Mouse (Mus musculus) adrenal gland, postnatal 36 days (tissue): ENCODE measurements at regions not wholly inside any gene's neighbourhood (a gene's known extent, or its start where the extent isn't known, plus 50 kb on each side); places are given as distances from the start of the nearest gene placed in this dataset.
A peak's percentile ranks its signal among the peaks of the same experiment; 100 is the strongest.

Source experiments
- DNase-seq, 2 experiments: peaks; one replicate each; pipeline ENCODE4 v3.0.0; 2021; ENCODE audit warnings: mixed read lengths in 1 of 2

DNA sequence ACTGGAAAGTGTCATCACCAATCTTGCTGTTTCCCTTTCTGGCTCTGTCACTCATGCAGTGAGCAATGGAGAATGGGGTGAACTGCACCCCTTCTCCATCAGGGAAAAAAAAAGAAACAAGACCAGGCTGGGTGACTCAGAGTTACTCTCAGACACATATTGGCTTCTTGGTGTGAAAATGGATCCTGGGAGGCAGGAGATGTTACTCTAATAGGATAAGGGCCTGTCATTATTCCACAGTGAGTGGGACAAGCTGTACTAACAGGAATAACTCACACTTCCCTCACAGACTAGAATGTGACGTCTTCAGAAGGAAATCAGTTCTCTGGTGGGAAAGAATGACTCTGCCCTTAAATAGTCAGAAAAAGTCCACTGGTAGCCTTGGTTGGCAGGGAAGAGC is 181.4 kb upstream of the Nlrp1b start:
- no peak for DNase-seq

DNA sequence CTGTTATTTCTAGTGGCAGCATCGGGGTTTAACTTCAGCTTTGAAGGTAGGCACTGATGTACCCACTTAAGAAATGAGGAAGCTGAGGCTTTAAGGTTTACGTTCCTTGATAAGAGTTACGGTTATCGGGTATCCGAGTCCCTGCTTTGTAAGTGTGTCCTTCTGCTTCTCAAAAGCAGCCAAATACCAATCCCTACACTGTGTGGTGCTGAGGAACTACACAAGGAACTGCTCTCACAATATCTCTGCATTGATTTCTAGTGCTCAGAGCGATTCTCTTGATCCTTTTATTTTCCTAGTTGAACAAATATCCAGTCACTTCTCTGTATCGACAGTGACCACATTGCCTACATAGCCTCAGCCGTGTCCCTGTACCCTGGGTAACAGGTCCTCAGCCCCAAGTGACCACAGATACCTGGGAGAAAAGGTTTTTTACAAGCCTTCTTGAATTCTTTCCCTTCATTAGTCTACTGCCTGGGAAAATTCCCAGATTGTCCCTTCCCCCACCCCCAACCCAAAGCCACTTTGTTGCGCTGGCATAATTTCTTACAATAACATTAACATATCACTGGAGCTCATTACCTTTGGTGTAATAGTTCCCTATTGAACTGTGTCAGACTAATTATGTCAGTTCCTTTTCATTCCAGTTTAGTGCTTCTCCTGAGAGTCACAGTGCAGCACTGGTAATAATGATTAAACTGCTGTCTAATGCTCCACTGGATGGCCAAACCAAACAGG is 184.0 kb upstream of the Nlrp1b start:
- DNase-seq, result no peak

DNA sequence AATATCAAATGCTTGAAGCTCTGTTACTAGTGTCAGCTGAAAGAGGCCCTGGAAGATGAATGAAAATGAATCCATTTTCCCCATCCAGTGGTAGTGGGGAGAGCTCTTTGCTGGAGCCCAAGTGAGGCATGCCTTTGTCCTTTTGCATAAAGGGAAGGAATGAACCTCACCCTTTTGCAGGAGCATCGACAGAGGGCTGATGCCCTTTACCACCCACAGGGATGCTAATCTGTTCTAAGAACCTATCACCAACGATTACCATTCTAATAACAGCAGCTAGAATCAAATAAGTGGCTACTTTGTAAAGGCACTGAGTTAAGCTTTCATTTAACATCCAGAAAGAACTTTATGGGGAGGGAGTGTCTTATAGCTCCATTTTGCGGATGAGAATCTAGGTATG is 184.9 kb upstream of the Nlrp1b start:
- no peak for DNase-seq

DNA sequence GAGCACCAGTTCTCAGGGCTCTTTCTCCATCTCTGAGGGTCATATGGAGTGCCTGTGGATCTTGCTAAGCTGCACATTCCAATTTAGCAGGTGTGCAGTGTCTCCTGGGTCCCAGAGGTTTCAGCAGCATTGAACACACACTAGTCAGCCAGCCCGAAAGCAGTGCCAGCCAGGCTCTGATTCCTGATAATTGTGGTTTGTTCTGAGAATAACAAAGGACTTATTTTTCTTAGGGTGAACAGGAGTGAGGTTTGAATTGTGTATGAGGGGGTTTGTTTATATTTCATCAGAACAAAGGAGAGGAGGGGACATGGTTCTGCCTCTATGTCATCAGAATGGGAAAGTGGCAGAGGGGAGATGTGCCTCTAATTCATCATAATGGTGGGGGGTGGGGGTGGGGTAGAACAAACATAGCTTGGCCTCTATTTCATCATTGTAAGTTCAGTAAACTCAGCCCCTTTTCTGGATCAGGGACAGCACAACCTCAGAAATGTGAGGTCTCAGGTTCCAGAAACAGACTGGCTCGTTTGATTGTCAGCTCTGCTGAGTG is 191.8 kb upstream of the Nlrp1b start:
- DNase-seq, result no peak

DNA sequence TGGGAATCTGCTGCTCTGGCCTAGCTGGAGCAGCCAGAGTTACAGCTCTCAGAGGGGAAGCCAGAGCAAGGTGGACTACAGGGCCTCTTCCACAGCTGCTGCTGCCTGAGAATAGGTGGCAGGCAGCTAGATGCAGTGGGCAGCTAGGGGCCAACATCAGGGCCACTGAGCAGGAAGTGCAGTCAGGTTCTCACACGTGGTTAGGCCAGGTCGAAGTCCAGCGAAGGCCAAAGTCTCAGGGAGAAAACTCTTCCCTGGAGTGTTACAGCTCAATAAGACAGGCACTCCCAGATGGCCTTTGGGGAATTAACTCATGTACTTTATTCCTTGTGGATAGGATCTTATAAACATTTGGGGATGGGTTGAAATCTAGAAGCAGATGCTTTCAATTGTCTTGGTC is 192.7 kb upstream of the Nlrp1b start:
- no peak for DNase-seq

DNA sequence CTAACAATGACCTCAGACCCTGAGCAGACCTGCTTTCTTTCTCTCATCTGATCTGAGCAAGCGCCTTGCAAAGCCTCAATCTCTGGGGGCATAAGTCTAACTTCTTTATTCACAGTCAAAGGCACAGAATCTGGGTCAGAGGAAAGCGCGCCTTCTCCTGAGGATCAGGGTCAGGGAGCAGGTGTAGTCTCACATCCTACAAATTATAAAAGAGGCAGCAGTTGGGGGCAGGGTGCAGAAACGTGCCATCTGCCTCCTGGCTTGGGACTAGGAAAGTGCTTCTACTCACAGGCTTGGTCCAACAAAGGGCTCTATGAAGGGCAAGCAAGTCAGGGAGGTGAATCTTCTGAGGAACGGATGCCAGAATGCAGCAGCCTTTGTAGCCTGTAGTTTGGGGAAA is 194.3 kb upstream of the Nlrp1b start:
- DNase-seq, result no peak

DNA sequence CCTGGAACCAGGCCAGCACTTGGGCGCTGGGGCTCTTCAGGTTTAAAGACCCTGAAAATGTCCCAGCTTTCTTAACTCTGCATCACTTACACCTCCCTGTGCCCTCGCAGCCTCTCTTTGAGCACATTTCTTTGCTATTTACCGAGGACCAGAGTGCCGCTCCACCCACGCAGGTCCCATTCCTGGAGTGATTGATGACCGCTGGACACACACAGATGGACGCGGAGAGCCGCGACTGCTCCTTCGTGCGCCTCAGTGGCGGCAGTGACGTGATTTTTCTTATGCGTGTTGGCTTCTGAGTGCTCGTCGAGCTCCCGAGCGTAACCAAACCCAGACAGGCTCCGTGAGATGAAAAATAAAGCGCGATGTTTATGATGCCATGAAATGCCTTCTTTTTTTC is 199.2 kb upstream of the Nlrp1b start:
- DNase-seq, result peak in 1 of 2 experiments; percentile 44

DNA sequence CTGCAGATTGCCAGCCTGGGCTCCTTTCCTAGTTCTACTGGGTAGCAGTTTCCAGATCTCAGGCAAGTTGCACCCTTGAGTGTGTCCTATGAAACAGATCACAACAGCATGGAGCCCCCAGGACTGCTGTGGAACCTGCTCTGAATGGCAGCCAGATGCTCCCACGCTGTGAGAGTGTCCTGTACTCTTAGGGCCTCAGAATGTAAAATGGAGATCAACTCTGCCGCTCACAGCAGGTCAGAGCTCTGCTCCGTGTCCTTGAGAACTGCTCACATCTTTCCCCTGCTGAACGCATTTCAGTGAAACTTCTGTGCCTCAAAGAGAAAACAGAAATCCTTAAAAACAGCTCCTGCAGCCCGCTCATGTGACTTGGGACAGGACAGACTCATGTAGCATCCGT is 203.7 kb upstream of the Nlrp1b start:
- DNase-seq, result peak in 1 of 2 experiments; percentile 19

DNA sequence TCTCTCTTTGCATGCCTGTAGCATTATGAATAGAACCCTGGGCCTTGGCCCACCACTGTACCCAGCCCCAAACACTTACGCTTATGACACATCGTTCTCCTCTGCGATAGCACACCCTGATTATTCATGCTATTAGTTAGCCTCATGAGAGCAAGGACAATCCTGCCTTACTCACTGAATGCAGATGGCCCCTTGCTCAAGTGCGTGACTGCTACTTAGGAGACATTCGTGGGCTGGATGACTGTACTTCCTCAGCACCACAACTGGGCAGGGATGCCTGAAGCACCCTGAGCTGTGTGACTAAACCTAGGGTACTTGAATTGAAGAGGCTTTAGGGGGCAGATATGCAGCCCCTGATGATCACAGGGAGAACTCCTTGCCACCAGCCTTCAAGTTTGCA is 204.4 kb upstream of the Nlrp1b start:
- DNase-seq, result peak; percentile 24 to 38

DNA sequence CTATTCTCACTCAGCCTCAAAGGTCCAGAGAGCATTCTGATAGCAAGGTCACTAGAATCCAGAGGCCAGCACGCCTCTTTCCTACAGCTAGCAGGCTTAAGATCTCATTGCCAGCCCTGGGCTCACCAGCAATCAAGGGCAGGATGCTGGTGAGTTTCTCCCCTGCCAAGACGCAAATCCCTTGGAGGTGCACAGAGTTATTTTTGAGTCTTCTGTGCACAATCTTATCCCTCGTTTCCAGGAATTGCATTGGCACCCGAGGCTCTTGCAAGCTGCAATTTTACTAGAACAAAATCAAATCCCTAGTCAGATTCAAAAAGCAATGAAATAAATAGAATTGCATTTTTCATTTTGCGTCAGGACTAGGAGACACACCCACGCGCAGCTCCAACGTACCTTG is 205.2 kb upstream of the Nlrp1b start:
- DNase-seq, result peak in 1 of 2 experiments; percentile 47

DNA sequence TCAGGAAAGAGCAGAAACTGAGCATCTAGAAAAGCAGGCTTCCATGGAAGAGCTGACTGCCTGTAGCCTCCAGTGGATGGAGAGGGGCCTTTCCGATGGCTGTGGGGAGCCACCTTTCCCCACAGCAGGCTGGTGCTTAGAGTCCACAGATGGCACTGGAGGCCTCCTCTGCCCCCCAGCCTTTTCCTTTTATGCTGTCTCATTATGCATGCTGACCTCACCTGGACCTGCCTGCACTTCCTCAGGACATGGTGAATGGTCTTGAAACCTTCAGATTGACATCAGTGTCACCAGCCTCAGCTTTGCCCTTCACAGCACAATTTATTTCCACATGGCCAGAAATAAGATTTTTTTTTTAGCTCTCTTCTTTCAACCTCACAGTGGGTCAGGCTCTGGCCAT is 205.8 kb upstream of the Nlrp1b start:
- peak in 1 of 2 experiments; percentile 3 for DNase-seq

DNA sequence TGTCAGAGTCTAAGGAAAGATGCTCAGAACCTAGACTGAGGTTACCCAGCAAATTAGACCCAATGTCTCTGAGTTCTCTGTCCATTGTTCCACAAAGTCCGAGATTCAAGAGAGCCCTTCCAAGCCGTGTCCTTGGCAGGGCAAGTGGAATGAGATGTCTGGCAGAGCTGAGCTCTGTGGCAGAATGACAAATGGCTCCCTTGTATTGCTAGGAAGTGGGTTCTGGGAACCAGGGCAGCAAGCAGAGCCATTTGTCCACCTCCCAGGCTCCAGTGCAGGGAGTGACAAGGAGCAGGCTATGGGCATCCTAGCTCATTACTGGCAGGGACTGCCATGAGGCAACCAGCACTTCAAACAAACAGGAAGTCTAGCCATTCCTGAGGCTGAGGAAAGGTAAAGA is 206.3 kb upstream of the Nlrp1b start:
- peak; percentile 65 to 73 for DNase-seq

DNA sequence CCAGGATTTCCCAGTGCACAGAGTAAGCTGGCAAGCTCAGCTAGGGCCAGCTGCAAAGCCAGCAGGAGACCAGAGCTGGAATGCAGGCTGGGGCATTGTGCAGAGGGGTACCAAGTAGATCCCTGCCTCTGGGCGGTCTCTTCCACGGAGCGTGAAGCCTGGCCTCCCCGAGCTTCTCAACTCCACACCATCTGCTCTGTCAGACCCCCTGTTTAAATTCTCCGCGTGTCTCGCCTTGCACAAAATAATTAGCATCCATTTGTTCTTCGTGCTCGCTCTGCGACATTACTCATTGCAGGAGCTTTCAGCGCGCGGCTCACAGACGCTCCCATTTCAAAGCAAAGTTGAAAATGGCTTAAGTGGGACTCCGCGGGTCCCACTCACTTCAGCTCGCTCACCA is 209.3 kb upstream of the Nlrp1b start:
- peak in 1 of 2 experiments; percentile 7 for DNase-seq

DNA sequence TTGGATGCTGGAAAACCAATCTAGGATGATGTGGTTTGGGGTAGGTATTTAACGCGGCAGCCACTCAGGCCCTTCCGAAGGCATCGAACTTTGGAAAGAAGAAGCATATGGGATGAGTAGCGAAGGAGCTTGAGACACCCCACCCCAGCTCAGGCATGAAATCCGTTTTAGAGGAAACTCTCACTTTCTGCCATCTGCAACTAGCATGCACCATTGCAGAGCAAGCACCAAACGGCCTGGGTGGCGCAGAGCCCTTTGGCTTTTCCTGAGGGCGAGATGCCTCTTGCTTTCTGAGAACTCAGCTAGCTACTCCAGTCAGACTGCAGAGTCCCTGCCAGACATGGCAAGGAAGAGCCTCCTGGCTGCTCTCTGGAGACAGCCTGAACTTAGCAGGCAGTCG is 209.9 kb upstream of the Nlrp1b start:
- DNase-seq, result no peak

DNA sequence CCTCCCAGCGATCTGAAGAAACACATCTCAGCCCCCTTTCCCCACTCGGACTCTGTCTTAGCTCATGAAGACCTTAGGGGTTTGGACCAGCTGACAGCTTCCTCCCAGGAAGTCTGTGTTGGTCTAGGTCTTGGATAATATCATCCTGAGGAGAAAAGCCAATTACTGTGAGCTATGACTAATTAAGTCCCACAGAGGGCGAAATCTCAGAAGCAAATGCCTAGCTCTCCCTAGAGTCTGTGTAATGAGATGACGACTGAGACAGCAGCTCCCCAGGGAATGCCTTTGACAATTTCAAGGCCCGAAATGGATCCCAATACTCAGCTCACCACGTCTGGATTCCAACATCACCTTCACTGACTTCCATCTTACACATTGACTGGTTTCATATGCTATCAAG is 213.5 kb upstream of the Nlrp1b start:
- DNase-seq, result no peak

DNA sequence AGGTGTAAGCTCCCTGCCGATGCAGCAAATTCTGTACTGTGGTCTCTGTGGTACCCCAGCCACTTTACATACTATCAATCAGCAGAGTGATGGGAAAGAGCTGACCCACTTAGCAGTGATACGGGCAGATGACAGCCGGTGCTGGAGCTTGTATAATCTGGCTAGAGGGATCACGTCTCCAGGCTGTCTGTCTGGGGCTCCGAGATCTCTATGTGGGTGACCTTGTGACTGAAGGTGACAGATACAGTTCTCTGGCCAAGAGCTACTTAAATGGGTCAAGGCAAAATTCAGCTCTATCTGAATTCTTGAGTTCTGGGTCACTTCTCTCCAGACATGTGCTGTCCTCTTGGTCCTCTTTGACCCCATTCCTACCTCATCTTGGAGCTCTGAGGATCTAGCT is 216.1 kb upstream of the Nlrp1b start:
- DNase-seq, result peak; percentile 27 to 32

DNA sequence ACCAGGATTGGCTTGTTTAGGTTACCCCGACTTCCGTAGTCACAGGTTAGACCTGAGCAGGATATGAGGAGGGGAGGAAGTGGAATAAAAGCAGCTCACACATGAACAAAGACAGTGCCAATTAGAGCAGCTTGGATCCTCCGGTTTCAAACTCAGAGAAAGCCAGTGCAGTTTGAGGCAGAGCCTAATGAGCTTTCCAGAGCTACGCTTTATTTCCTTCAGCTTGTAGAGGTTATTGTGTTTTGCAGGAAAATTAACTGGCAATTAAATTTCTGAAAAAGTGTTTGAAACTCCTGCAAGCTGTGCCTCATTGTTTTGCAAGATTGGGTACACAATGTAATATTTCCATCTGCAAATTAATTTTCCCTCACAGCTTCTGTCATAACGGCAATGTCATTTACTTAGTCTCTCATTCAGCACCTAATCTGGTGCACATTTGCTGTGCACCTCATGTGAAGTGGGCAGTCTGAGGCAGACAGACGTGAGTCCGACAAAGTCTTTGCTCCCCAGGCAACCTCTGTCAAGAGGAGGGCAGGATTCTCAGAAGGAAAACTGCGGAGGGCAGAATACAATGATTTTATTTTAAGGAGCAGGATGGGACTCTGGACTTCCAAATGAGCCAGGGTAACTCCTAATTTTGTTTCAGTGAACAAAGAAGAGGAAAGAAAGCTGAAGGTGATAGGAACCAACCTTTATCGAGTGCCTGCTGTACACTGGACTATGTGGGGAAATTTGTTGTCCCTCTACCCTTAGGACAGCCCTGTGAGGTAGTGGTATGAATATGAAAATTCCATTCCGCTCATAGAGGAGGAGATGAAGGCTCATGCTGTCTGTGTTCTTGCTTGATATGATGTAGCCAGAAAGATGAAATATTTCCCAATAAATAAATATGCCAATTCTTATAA is 217.6 kb upstream of the Nlrp1b start:
- no peak for DNase-seq

DNA sequence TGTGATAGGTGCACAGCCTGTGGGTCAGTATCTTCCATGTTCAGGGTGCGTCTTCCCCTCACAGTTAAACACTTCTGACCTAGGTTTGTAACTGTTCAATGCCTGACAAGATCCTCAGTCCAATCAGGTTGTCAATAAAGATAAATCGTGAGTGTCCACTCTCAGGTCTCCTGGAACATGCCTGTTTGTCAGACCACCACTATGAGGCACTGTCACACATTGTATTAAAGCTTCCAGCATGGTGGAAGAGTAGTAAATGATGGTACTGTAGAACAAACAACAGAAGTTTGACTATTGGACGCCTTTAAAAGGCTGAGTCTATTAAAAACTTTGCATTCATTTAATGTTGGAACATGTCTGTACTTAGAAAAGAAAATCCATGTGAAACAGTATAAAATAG is 249.6 kb upstream of the Nlrp1b start:
- DNase-seq, result no peak

DNA sequence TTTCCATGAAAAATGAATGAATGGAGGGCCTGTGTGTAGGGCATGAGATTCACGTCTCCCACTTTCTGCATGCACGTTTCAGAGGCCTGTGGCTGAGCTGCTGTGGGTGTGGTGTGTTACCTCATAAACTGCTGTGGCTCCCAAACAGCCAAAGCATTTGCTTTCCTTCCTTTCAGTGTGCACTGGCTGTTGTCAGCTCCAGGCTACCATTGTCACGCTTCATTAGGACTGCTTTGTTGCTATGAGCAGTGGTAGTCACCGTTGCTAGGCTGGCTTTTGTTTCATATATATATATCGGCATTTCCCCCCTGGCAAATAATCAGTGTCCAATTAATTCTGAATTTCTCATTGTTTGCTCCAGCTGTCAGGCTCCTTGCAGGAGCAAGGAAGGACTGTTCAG is 251.9 kb upstream of the Wscd1 start:
- DNase-seq, result no peak

DNA sequence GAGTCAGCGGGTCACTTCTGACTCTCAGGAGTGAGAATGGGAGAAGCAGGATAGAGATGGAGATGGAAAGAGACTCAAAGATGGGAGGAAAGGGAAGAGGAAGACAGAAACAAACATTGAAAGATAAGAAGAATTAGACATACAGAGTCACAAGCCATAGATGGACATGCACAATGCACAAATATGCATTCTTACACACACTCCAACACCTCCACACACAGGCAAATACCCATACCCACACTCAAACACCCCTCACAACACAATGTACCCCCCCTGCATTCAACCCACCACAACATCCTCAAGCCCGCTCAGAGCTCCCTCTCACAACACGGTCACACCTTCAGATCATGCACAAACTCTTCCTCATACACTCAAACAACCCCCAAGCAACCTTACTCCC is 251.4 kb upstream of the Wscd1 start:
- no peak for DNase-seq

DNA sequence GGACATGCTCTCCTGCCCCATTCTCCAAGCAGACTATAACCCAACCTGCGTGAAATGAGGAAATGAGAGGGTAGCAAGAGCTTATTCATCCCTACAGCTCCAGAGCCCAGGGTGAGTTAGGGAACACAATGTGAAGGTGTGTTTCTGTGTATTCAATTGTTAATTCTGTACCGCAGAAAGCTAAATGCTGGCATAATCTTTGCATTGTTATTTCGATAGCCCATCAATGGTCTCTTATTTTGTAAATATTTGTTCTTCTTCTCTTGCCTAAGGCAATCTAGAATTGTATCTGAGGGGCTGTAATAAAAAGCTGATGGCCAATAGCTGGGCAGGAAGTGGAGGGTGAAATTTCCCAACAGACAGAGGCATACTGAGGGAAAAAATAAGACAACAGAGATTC is 247.6 kb upstream of the Wscd1 start:
- DNase-seq, result no peak

DNA sequence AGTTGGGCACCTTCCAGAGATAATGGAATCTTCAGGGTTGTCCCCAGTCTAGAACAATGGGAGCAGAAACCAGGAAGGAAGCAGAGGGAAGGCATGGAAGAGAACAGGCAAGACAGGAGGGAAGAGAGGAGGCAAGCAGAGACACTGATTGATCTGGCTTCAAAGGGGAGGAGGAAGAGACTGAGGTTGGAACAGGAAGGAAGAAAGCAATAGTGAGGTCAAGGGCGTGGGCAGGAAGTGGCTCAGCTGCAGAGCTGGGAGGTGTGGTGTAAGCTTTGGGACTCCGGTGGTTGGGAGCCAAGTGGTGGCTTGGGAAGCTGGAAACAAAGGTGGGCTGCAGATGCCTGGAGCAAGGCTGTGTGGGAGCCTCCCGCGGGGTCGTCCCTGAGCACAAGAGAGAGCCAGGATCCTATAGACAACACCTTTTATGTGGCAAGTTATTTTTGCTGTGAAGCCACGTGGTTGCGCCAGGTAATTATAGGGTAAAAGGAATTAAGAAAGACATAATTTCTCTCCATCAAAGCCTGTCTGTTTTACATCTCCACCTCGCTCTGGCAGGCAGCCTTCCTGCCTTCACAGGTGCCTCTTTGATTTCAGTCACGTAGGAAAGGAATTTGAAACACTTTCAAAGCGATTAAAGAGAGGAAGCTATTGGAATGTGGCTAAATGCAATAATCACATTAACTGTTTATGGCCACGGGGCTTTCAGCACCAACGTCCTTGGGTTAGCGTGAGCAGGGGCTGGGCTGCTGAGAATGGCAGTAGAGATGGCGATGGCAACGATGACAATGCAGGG is 237.3 kb upstream of the Wscd1 start:
- no peak for DNase-seq

DNA sequence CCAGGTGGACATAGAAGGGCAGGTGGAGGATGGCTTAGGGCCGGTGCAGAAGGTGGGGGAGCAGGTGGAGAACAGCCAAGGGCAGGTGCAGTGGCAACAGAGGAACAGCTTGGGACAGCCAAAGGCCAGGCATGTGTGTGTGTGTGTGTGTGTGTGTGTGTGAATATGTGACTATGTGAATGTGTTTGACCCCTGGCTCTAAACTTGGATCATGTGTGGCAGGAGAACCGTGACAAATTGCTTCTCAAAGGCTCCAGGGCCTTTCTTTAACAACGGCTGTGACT is 236.7 kb upstream of the Wscd1 start:
- no peak for DNase-seq
